Mouse (Mus musculus) E14TG2a.4 (cell line): Measurements from ENCODE around the gene Ttc22.

Source experiments
- CTCF ChIP-seq: conservative IDR thresholded peaks from 2 replicates; pipeline ENCODE4 v1.5.1; 2014; ENCODE audit warnings: low read length
- NANOG ChIP-seq: IDR thresholded peaks from 2 replicates; pipeline ENCODE4 v1.6.1; 2014; ENCODE audit warnings: borderline replicate concordance, low read length, mixed read lengths
- POU5F1 ChIP-seq: IDR thresholded peaks from 2 replicates; pipeline ENCODE4 v1.6.1; 2014; ENCODE audit warnings: low read length, borderline replicate concordance

DNA sequence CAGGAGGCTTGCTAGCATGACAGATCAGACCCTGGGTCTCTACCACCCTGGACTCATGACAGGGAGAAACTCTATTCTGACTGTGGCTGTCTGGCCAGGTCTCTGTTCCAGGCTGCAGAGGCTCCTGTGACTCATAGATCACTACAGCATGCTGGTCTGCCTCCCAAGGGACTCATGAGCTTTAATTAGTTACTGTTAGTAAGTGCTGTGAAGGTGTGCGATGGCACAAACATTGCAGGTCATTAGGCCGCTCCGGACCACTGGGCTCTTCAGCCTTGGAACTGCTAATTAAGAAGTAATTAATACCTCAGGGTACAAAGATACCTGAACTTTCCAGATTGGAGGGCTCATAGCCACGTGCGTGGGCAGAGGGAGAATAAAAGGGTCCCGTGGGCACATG is 24.9 kb downstream of the Ttc22 start:
- TF ChIP-seq CTCF: no peak
- TF ChIP-seq POU5F1: no peak
- no peak for TF ChIP-seq NANOG
